Mouse (Mus musculus) stomach, embryonic 14.5 days (tissue): Measurements from ENCODE around the gene Tecpr2. TPM values are rescaled to one million over a fixed set of nuclear protein-coding genes. Genes with fewer than 3 reads are reported as not detected.
A peak's percentile ranks its signal among the peaks of the same experiment; 100 is the strongest.

Source experiments
- ATAC-seq: fragments of 200-750 bp; cut with Nextera tagmentation; 2 replicates; pipeline ENCODE4 v1.8.0; 2017; ENCODE audit warnings: low read depth, moderate TSS enrichment; ENCODE audit not compliant: insufficient number of reproducible peaks, insufficient read depth, low FRiP score
- H3K27ac ChIP-seq: fragments of 300-500 bp; sonication (generic); 2 replicates; pipeline ENCODE4 v1.5.1; 2014; ENCODE audit warnings: mild to moderate bottlenecking, low read length, moderate library complexity, mixed read lengths
- H3K27me3 ChIP-seq: fragments of 300-500 bp; sonication (generic); 2 replicates; pipeline ENCODE4 v1.6.1; 2014; ENCODE audit warnings: low read length, control low read depth, mixed read lengths; ENCODE audit not compliant: control insufficient read depth, insufficient read depth
- H3K36me3 ChIP-seq: fragments of 300-500 bp; sonication (generic); 2 replicates; pipeline ENCODE4 v1.6.1; 2014; ENCODE audit warnings: mild to moderate bottlenecking, control low read depth, low read length, moderate library complexity, mixed read lengths; ENCODE audit not compliant: control insufficient read depth, insufficient read depth
- H3K4me1 ChIP-seq: fragments of 300-500 bp; sonication (generic); 2 replicates; pipeline ENCODE4 v1.6.1; 2014; ENCODE audit warnings: low read length, control low read depth, mixed read lengths; ENCODE audit not compliant: control insufficient read depth, insufficient read depth
- H3K4me2 ChIP-seq: fragments of 300-500 bp; sonication (generic); replicated peaks from 2 replicates; pipeline ENCODE4 v1.6.1; 2014; ENCODE audit warnings: low read depth, low read length, control low read depth
- H3K4me3 ChIP-seq: fragments of 300-500 bp; sonication (generic); 2 replicates; pipeline ENCODE4 v1.5.1; 2014; ENCODE audit warnings: low read depth, low read length, control low read depth
- H3K9ac ChIP-seq: fragments of 300-500 bp; sonication (generic); replicated peaks from 2 replicates; pipeline ENCODE4 v1.6.1; 2014; ENCODE audit warnings: low read depth, mild to moderate bottlenecking, control low read depth, low read length, moderate library complexity, mixed read lengths
- H3K9me3 ChIP-seq: fragments of 300-500 bp; sonication (generic); 2 replicates; pipeline ENCODE4 v1.6.1; 2016; ENCODE audit warnings: low read depth, low read length, control low read depth; ENCODE audit not compliant: control insufficient read depth
- WGBS: fragments of 180-500 bp; shearing (Covaris S2); extraction: QIAGEN DNeasy Blood & Tissue Kit; methylation state at CpG from one replicate; pipeline ENCODE4 v1.1.7; 2014; 5-methylcytosine and 5-hydroxymethylcytosine counted together
- polyA plus RNA-seq: library from polyadenylated mRNA; unstranded; fragments of >200 nt; fragmentation: Nextera tagmentation; extraction: Ambion mirVana; gene quantifications from 2 replicates; pipeline ENCODE4 v1.2.1, GENCODE M21; 2014

The Tecpr2 gene
- polyA plus RNA-seq, 1 experiment from 2014 or later = 3.8 TPM

DNA sequence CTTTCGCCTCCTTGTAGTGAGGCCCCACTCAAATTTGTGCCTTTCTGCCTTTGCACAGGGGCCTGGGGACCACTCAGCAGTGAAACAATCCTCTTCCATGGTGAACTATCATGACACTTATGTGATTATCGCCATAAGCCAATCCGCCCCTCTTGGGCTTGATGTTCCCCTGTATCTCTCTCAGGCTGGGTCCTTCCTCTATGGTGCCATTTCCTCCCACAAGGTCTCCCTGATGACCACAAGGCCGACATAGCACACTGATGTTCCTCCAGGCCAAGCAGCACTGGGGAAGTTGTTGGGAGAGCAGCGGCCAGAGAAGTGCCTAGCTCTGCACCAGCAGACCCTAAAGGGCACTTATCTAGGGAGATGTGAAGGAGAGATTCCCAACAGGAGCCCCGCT is 85.7 kb downstream of the Tecpr2 start:
- no peaks in the 10 kb centered on the region for H3K4me1 ChIP-seq
- no peak for ATAC-seq
- no peaks in the 10 kb centered on the region for H3K9me3 ChIP-seq
- 85% methylated on average over 6 of the region's 6 CpGs for WGBS
- H3K27ac ChIP-seq = no peak overlapping the region
- peaks cover 21% of the 10 kb centered on the region for H3K36me3 ChIP-seq
- no peak overlapping the region for H3K4me3 ChIP-seq
- H3K4me2 ChIP-seq = no peak overlapping the region
- H3K9ac ChIP-seq = no peak overlapping the region
- H3K27me3 ChIP-seq = no peaks in the 10 kb centered on the region

DNA sequence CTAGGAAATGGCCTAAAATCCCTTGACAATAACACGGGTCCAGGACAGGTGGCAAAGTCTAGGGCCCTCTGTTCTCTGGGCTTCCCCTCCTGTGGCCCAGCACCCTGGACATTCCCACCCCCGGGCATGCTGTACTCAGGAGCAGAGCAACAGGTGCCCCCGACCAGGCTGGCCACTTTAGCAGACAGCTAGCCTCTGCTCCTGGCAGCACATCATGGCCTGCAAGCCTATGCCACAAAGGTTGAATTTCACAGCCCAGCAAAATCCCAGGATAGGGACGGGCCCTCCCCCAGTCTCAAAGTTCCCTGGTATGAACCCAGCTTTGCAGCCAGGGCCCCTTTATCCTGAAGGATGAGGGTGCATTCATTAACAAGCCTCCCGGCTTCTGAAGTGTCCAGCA is 86.3 kb downstream of the Tecpr2 start:
- ATAC-seq = no peak
- no peak overlapping the region for H3K27ac ChIP-seq

DNA sequence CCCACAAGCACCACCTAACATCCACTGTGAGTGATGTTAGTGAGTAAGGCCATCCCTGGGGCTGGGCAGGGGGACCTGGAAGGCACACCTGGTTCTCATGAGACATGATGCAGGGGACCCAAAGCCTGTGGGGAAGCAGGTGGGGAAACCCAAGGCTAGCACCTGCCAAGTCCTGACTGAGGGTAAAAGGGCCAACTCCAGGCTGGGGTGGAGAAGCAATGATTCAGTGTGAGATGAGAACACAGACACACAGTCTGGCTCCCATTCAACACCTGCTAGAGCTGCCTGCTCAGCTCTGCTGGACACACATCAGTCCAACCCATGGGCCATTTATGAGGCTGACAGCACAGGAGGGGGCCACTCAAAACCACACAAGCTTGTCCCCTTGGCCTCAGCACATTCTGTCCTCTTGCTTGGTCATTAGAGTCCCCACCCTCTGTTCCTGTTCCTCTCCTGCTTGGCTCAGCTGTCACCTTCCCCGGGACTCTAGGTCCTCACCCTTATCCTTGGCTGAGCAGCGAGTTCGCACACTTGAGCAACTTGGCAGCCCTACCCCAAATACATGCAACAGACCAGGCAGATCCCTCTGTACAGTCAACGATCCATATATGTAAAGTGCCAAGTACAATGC is 86.9 kb downstream of the Tecpr2 start:
- Histone ChIP-seq H3K9ac (no peak overlapping the region), H3K27me3 (no peaks in the 10 kb centered on the region), H3K27ac (no peak overlapping the region), H3K36me3 (peaks cover 21% of the 10 kb centered on the region), H3K4me3 (no peak overlapping the region), H3K9me3 (no peaks in the 10 kb centered on the region), H3K4me2 (no peak overlapping the region), H3K4me1 (no peaks in the 10 kb centered on the region)
- ATAC-seq = no peak
- WGBS = 88% methylated on average over 4 of the region's 4 CpGs

More for the DNA sequence above, 86.3 kb downstream of the Tecpr2 start:
- 85% methylated on average over 5 of the region's 5 CpGs for WGBS
- Histone ChIP-seq H3K4me1 (no peaks in the 10 kb centered on the region), H3K9me3 (no peaks in the 10 kb centered on the region), H3K9ac (no peak overlapping the region), H3K27me3 (no peaks in the 10 kb centered on the region), H3K36me3 (peaks cover 21% of the 10 kb centered on the region), H3K4me2 (no peak overlapping the region), H3K4me3 (no peak overlapping the region)

DNA sequence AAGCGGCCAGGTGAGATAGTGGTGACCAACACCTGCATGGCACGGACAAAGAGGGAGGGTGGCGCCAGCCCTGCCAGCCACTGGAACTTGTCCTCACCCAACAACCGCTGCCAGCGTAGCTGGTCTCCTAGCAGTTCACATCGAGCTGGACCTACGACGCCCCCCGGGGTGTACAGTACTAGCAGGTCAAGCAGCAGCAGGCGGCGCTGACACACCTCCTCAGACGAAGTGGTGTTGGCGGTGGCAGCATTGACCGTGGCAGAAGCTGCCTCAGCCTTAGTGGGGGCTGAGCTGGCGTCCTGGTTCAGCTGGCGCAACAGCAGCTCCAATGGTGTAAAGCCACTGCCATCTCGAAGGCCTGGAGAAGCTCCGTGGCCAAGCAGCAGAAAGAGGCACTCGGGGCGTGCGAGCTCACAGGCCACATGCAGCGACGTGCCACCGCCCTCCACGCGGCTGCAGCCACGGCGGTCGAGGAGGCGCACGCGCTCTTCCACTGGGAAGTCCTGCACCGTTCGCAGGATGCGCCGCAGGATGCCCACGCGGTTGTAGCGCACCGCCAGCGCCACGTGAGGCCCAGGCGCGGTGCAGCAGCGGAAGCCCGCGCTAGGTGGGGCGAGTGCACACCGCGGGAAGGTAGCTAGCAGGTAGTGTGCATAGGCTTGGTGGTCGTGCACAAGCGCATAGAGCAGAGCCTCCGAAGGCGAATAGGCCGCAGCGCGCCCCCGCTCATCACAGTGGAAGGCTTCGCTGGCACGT is 87.7 kb downstream of the Tecpr2 start:
- no peaks in the 10 kb centered on the region for H3K4me1 ChIP-seq
- no peak overlapping the region for H3K9ac ChIP-seq
- no peak overlapping the region for H3K4me3 ChIP-seq
- H3K27ac ChIP-seq = no peak overlapping the region
- H3K27me3 ChIP-seq = no peaks in the 10 kb centered on the region
- H3K9me3 ChIP-seq = no peaks in the 10 kb centered on the region
- no peak for ATAC-seq
- no peak overlapping the region for H3K4me2 ChIP-seq
- peaks cover 20% of the 10 kb centered on the region for H3K36me3 ChIP-seq
- 91% methylated on average over 60 of the region's 60 CpGs for WGBS

DNA sequence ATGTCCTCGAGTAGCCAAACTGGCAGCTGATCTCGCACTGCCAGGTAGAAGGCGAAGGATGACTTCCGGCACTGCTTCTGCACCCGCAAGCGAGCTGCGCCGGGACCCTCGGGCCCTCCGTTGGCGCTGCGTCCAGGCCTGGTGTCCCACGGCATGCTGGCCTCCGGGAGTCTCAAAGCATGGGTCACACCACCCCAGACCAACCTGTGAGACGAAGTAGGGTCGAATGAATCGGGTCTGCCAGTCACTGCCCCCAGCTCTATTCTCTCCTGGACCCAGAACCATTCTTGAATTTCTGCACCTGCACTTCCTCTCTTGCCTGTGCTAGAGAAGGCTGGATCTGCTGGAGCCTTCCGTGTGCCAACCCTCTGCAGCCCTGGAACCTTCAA is 88.3 kb downstream of the Tecpr2 start:
- no peak overlapping the region for H3K4me2 ChIP-seq
- H3K4me3 ChIP-seq = no peak overlapping the region
- no peaks in the 10 kb centered on the region for H3K4me1 ChIP-seq
- WGBS = 95% methylated on average over 18 of the region's 18 CpGs
- H3K27me3 ChIP-seq = no peaks in the 10 kb centered on the region
- ATAC-seq = no peak
- H3K9me3 ChIP-seq = no peaks in the 10 kb centered on the region
- H3K36me3 ChIP-seq = peaks cover 17% of the 10 kb centered on the region
- no peak overlapping the region for H3K27ac ChIP-seq
- H3K9ac ChIP-seq = no peak overlapping the region

DNA sequence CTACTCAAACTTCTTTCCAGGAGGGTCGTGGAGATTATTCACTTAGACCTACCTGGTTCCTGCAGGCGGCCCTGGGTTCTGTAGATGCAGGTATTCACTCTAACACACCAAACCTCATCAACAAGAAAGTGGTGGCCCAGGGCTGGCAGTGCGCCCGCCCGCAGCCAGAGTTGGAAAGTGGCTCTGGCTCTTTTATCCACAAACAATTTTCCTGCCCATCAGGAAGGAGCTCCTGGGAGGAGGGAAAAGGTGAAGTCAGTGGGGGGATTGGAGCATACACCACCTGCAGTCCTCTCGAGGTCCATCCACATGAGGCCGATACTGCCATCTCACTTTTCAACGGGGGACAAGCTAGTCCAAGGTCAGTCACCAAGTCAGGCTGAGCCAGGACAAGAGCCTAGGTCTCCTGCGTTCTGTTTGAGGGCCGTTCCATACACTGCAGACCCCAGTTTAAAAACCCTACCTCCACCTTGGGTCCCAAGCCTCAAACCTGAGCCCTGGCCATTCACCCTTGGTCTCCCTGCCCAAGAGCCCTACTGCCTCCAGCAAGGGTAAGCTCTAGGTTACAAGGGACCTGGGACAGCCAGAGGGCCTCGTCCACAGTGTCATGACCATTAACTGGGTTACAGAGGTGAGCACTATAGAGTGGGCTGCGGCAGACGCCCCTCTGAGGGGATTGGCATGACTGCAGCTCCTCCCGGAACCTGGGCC is 89.0 kb downstream of the Tecpr2 start:
- no peak for ATAC-seq
- H3K4me3 ChIP-seq = peak overlapping the region; percentile 85
- 39% methylated on average over 14 of the region's 14 CpGs for WGBS

DNA sequence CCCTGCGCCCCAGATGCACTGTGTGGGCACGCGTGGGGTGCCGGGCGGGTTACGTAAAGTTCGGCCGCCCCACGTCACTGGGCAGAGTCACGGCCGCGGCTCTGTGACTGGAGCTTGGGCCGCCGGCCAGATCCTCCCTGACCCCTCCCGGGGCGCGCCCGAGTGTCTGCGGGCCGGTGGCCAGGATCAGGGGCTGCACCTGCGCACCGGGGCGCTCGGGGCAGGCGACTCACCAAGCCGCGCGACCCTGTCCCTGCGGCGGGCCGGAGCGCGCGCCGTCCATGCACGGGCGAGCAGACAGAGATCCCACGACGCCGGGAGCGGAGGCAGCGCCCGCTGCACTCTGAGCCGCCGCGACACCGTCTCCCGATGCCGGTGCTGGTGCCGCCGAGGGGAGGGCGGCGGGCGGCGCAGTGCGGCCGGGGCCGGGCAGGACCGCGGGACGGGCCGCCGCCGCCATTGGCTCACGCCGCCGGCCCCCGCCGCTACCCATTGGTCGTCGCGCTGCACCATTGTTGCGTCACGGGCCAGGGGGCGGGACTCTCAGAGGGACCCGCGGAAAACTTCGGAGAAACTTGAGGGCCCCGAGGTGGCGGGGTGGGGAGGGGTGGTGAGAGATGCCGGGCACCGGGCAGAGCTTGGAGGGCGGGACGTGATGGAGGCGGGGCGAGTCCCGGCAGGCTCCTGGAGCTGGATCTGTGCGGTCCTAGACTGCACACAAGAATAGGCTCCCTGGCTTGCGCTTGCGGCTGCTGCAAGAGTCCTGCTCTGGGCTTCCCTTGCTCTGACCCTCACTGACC is 89.7 kb downstream of the Tecpr2 start, which contains the start of gene Ankrd9:
Gene Ankrd9, minus strand, starts transcription at position 434 of the 800 bp plus-strand sequence.
- Histone ChIP-seq H3K27ac (peak within 1 kb of the TSS; percentile 58; the same call in 1 of the 2 replicates), H3K4me3 (peak within 1 kb of the TSS; percentile 85), H3K36me3 (peaks cover 12% of the 10 kb centered on the region), H3K4me1 (no peaks in the 10 kb centered on the region), H3K9me3 (no peaks in the 10 kb centered on the region), H3K9ac (peak within 1 kb of the TSS; percentile 72), H3K4me2 (peak within 1 kb of the TSS; percentile 96), H3K27me3 (no peaks in the 10 kb centered on the region)
- peak; percentile 94 for ATAC-seq
- under 1% methylated on average over 81 of the region's 90 CpGs for WGBS

More for the DNA sequence above, 89.0 kb downstream of the Tecpr2 start:
- Histone ChIP-seq H3K27ac (no peak overlapping the region; the same call in 1 of the 2 replicates), H3K9ac (peak overlapping the region; percentile 72), H3K27me3 (no peaks in the 10 kb centered on the region), H3K4me2 (peak overlapping the region; percentile 96), H3K36me3 (peaks cover 17% of the 10 kb centered on the region), H3K9me3 (no peaks in the 10 kb centered on the region), H3K4me1 (no peaks in the 10 kb centered on the region)

DNA sequence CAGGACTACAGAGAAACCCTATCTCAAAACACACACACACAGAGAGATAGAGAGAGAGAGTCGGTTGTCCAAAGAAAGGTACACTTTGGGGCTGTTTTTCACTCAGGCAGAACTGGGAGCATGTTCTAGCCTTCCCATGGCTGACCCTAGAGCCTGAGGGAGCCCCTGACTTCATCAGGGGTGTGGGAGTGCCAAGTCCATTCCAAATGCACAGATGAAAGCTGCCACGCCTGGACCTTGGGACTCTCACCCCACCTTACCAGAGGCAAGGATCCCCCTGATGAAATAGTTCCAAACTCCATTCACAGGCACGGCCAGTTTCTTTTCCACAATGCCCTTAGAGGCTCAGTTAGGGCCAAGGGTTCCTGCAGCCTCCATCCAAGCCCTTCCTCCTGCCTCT is 90.7 kb downstream of the Tecpr2 start:
- Histone ChIP-seq H3K9ac (no peak overlapping the region), H3K27ac (no peak overlapping the region), H3K4me2 (peak overlapping the region; percentile 96; the same call in 1 of the 2 replicates), H3K27me3 (no peaks in the 10 kb centered on the region), H3K4me3 (no peak overlapping the region), H3K9me3 (no peaks in the 10 kb centered on the region), H3K4me1 (peaks cover 9% of the 10 kb centered on the region), H3K36me3 (peaks cover 7% of the 10 kb centered on the region)
- ATAC-seq = no peak
- 74% methylated on average over 3 of the region's 3 CpGs for WGBS
